Mouse (Mus musculus): ENCODE results near the gene Ino80d.

Ino80d gene

DNA sequence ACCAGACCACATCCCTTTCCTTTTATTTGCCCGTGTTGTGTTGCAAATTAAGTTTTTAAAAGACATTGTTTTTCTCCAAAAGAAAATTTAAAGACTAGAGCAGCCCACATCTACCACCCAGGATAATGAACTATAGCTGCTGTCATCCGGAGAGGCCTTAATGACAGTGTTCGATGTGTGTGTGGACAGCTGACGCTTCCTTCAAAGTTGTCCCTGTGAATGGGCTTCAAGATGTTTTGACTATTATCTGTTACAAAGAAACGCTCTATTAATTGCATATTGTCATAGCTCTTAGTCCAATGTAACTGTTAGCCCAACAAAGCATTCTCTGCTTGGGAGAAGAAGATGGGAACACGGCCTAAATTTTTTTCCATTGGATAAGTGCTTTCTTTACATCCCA lies 200.0 kb downstream of the Ino80d start:
- DNase-seq (ENCODE audit: low read depth, low spot score): no peak

DNA sequence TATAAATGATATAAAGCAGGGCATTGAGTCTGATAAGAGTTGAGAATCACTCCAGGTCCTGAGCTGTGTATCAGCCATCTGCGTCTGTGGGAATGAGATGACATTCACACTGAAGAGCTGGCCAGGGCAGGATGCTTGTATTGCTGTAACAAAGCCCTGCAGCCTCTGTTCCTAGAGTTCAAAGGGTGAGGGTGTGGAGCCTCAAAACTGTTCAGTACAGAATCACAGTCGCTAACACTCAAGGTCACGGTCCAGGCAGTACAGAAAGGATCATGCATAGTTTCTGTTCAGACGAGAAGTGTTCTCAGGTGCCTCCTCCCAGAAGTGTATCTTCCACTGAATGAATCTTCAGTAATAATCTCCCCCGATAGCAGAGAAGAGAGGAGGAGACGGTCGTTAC lies 203.0 kb downstream of the Ino80d start:
- no peak for DNase-seq (ENCODE audit: low read depth, low spot score)

DNA sequence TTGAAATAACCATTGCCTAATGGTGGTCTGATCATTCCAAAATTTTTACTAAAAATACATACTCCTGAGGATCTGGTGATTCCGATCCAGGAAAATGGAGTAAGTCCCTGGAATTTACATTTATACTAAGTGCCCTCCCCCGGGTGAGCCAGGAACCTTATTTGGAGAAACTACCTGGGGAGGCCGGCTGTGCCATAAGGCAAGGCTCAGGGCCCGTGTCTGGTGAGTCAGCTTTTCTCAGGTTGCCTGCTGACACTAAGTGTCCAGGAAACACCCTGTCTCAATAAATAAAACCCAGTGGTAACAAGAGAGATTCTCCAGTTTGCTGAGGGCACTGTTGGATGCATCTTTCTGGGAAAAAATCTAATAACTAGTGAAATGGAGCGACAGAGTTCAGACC lies 205.3 kb downstream of the Ino80d start:
- DNase-seq (ENCODE audit: low read depth, low spot score): peak; percentile 45

DNA sequence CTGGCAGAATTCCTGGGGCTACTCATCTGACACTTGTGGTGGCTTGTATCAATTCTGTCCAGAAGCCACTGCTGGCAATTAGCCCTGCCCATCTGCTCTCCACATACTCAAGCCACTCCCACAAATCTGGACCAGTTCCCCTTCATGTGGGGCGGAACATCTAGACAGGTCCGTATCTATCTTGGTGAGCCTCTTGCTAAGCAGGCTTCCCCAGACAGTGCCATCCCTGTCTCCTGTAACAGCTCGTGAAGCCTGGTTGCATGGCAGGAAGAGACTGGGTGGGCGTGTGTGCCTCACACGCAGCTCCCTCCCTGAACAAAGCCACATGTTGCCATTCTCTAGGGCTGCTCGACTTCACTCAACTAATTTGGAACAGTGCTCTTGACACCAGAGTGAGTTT lies 206.0 kb downstream of the Ino80d start:
- peak; percentile 89 for DNase-seq (ENCODE audit: low read depth, low spot score)
